Mouse (Mus musculus): ENCODE measurements around the gene Csnk1e.
A peak's percentile ranks its signal among the peaks of the same experiment; 100 is the strongest.

Csnk1e gene

DNA sequence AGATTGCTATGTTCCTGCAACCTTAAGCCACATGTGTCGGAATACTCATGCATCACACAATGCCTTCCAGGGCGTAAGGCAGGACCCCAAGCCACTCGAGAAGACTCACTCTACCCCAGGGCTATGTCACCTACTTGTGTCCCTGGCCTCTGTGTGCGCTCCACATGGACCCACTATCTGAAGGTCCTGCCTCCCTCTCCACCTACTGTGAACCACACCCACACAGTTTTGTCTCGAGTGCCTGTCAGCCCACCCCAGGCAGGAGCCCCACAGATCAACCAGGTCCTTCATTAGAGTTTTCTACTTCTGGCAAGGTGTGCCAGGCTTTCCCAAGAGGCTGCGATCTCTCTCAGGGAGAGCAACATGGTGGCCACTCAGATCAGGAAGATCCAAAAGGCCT lies 60.1 kb downstream of the Csnk1e start:
- DNase-seq (ENCODE audit: low spot score in 2 of 2) = no peak

DNA sequence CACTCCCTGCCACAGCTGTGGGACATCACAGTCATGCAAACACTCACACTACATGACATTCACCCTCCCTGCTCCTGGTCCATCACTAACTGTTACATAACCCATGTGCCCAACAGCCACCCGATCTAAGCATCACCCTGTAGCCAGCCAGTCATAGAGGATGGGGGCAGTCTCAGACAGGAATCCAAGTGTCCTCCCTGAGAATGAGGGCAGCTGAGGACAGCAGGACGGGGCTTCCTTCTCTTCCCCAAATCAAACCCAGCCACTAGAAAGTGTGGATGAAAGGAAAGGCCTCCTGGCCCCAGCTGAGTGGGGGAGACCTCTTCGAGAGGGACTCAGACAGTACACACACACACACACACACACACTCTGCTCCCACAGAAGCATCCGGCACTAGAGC lies 60.5 kb downstream of the Csnk1e start:
- no peak for DNase-seq (ENCODE audit: low spot score in 2 of 2)

DNA sequence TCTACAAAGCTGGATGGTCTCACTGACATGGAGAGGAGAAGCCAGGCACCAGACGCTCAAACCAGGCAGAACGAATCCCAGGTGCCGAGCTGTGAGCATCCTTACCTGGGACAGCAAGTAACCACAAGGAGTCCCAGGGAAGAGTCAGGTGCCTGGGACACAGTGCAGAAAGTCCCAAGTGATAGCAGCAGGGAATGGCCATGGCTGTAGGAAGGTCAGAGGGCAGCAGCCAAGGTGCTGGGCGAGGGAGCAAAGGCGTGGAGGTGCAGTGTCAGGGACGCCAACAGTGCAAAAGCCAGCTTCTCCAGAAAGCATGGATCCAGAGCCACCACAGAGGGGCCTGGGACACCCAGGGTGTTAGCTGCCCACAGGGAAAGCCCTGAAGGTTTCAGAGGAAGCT lies 62.3 kb downstream of the Csnk1e start:
- no peak for DNase-seq (ENCODE audit: low spot score in 2 of 2)

DNA sequence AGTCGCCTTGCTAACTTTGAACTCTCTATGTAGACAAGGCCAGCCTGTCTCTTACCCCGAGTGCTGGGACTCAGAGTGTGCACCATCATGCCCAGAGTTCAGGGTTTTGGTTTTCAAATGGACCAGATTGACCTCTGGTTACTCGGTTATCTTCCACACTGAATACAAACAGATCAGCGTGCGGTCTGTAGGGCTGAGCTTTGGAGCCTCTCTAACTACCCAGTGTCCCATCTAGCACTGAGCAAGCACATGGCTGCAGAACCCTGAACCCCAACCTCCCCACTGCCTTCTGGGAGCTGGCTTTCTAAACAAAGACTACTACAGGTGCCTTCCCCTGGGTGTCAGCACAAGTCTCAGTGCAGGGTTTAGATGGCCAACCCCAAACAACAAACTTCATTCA lies 62.8 kb downstream of the Csnk1e start:
- DNase-seq (ENCODE audit: low spot score in 2 of 2) = no peak

DNA sequence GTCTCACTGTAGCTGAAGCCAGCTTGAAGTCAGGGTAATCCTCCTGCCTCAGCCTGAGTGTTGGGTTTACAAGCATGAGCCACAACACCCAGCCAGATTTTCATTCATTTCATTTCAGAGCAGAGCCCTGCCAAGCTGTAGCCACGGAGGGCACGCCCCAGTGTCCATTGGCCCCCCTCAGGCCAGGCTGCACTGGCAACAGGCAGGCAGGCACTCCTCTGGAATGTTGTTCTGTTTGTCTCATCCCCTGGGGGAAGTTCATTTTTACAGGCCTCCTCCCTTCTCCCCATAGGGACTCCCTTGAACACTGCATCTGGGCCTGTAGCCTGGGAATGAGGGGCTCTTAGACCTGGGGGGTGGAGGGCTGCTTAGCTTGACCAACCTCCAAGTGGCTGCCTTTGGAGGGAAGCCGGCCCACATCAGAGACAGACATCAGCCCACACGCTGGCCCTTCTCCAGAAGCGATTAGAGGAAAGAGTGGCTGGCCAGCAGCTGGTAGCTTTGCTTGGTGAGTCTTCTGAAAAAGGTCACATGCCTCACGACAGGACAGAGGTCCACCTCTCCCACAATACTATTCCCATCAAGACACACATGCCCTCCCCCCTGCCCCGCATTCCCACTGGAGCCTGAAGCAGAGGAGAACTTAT lies 63.8 kb downstream of the Csnk1e start:
- DNase-seq (ENCODE audit: low spot score in 2 of 2) = peak; percentile 74 to 79

DNA sequence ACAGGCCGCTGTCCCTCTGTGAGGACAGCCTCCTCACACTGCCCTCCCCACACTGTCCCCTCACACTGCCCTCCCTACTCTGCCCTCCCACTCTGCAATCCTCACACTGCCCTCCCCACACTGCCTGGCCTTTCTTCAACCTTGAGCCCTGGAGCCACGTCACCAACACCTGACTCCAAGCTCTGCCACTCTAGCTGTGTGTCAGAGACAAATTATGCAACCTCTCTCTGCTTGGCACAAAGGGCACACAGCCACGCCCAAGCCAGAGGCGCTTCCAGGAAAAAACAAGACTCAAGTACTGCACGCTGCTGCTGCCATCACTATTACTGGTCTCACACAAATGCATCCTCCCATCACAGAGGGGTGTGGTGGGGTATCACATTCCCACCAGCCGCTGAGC lies 64.9 kb downstream of the Csnk1e start:
- DNase-seq (ENCODE audit: low spot score in 2 of 2) = no peak

DNA sequence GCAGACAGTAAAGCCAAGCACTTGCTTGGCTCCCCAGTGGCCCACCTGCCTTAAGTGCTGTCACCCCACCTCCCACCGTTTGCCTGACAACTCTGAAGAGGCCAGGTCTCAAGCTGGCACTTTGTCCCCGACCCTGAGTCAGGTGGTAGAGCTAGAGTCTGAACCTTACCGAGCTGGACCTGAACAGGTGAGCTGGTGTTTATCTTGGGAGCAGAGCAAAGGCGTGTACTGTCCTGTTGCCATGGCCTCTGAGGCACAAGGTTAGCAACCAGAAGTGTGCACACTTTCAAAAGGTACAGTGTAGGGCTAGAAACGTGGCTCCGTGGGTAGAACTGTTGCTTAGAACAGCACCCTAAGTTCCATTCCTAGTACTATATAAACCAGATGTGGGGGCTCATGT lies 67.2 kb downstream of the Csnk1e start:
- DNase-seq (ENCODE audit: low spot score in 2 of 2) = no peak

DNA sequence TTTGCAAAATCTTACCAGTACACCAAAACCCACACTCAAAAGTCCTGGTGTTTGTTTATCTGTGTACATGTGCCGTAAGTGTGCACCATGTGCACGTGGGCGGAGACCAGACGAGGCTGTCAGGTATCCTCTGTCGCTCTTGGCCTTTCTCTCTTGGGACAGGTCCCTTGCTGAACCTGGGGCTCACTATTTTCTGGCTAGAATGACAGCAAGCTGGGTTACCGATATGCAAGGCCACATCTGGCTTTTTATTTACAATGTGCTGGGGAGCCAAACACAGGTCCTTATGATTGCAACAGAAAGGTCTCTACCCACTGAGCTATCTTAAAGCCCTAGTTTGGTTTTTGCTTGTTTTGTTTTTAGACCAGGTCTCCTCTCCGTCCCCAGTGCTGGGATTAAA lies 67.8 kb downstream of the Csnk1e start:
- DNase-seq (ENCODE audit: low spot score in 2 of 2) = no peak

DNA sequence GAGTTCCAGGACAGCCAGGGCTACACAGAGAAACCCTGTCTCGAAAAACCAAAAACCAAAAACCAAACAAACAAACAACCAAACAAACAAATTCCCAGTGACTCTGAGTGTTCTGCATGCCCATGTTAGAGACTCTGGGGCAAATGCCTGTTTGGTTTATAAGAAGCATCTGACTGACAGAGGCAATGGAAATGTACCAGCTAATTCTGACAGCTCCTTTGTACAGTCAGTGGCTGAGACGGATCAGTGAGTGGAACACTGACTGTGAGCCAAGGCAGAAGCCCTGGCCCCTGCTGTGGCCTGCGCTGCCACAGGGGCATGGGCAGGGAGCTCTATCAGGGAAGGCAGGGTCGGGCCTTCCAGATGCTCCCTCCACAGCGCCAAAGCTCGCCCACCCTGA lies 68.3 kb downstream of the Csnk1e start:
- DNase-seq (ENCODE audit: low spot score in 2 of 2) = no peak

DNA sequence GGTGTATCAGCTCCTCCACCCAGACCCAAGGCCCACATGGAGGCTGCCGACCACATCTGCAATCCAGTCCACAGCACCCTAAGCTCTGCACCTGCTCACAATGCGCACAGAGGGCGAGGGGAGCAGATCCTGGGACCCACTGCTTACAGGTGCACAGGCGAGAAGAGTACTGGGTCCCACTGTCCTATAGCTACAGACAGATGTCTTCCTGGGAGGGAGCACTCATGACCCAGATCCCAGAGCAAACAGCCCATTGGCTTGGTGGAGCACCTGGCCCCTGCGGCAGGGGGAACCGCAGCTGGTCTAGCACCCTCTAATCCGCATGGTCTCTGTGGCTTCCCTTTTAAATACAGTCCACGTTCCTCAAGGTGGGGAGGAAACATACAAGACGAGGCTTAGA lies 73.7 kb downstream of the Csnk1e start:
- no peak for DNase-seq (ENCODE audit: low spot score in 2 of 2)

DNA sequence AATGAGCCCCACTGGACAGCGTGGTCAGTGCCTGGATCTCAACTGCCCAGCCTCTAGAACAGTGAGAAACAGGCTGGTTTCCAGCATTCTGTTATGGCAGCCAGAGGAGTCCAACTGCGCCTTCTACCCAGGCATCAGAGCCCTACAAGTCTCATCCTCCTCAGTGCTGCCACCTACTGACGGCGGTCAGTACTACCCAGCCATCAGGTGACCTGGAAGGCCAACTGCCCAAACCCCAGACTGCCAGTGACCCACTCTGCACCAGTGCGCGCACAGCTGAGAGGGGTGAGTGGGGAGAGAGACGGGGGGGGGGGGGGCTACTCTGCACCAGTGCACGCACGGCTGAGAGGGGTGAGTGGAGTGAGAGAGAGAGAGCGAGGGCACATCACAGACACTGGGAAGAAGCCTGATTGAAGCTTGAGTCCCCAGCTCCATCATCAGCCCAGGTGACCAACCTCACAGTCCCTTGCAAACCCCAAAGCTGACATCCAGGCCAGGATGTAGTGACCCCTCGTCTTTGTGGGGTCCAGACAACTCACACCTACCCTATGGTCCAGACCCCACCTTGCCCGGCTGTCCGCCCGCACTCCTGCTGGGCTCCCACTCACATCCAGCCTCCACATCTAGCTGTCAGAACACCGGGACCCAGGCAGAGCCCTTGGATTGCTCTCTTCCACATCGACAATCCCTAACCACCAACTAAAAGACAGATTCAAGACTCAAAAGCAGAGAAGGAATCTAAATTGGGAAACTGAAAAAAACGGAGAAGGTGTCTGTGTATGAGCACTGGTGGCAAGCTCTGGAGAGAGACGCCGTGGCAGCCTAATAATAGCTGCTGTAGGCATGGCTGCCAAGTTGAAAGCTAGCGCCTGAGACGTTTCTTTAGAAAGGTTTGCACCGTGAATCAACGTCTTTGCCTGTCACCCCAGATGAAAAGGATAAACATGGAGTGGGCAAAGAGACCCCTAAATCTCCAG lies 74.6 kb downstream of the Csnk1e start:
- peak; percentile 74 to 80 for DNase-seq (ENCODE audit: low spot score in 2 of 2)

DNA sequence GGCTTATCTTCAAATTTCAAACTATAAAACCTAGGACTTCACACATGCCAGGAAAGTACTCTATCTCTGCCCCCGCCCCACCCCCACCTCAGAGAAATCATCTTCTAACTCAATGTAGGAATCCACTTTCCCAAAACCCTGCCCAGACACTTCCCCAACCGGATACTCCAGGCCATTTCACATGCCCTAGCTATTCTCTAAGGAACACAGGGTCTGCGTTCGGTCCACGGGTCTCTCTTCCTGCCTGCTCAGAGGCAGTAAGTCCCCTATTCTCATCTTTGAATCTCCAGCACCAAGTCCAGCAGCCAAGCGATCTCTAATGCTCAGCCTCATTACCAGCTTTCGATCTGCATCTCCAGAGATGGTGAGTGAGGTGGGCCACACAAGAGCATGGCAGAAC lies 75.7 kb downstream of the Csnk1e start:
- no peak for DNase-seq (ENCODE audit: low spot score in 2 of 2)

DNA sequence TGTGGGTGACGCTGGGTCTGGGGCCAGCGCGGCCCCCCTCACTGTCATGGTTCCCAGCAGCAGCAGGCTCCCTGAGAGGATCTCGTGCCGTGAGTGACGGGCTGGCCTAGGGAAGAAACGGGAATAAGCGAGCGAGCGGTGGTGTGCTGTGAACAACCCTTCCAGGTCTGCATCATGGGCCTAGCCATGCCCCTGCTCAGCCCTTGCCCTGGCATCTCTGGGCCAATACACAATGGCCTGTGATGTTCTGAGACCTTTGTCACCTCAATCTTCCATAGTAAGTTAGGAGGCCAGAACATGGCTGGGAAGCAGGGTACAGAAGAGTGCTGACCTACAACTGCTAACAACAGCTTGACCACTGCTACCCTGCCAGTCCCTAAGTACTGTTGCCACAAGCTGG lies 76.8 kb downstream of the Csnk1e start:
- no peak for DNase-seq (ENCODE audit: low spot score in 2 of 2)

DNA sequence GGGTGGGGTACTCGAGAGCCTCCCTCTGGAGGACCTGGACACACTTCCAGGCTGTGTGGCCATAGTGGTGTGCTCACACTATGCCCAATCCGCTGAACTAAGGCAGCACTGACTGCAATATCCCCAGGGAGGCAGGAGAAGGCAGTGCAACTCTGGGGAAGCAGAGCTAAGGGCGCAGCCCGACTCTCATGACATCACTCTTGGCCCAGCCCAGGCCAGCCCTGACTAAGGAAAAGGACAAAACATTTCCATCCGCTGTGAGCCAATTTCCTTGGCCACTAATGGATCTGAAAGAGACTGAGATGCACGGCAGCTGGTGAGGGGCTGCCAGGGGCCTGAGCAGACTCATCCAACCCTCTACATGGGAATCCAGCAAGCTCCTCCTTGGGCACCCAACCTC lies 77.7 kb downstream of the Csnk1e start:
- peak in 1 of 2 experiments; percentile 66 for DNase-seq (ENCODE audit: low spot score in 2 of 2)

DNA sequence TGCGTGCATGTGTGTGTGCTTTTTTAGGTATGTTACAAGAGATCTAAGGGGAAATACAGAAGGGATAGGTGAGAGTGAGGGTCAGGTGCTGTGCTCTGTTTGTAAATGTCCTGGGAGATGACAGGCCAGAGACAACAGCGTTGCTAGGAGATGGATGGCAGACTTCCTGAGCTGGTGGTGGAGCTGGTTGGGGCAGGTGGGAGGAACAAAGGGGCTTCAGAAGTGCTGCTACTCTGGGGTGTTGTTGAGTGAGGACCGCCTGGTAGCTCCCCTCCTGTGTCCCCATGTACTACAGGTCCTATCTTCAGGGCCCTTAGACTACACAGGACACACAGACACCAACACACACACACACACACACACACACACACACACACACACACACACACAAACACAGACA lies 80.6 kb downstream of the Csnk1e start:
- no peak for DNase-seq (ENCODE audit: low spot score in 2 of 2)

DNA sequence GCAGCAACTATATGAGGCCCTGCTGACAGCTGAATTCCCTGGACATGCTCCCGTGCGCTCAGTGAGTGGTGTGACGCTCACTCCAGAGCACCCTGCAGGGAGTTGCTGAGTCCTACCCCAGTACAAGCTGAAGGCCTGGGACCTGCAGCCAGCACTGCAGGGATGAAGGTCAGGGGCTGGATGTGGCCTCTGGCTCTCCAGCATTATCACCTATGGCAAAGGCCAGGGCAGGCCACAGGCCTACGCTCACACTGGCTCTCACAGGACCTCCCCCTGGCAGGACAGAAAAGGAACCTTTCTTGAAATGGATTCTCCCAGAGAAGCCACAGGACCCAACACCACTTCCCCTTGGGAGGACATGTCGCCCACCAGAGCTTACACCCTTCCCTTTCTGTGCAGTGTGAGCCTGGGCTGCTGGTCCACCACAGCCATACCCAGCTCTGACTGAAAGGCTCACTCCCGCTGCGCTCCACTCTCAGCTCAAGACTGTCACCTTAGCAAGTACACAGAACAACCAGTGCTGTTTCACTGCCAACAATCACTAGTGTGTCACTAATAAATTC lies 85.0 kb downstream of the Csnk1e start:
- no peak for DNase-seq (ENCODE audit: low spot score in 2 of 2)

DNA sequence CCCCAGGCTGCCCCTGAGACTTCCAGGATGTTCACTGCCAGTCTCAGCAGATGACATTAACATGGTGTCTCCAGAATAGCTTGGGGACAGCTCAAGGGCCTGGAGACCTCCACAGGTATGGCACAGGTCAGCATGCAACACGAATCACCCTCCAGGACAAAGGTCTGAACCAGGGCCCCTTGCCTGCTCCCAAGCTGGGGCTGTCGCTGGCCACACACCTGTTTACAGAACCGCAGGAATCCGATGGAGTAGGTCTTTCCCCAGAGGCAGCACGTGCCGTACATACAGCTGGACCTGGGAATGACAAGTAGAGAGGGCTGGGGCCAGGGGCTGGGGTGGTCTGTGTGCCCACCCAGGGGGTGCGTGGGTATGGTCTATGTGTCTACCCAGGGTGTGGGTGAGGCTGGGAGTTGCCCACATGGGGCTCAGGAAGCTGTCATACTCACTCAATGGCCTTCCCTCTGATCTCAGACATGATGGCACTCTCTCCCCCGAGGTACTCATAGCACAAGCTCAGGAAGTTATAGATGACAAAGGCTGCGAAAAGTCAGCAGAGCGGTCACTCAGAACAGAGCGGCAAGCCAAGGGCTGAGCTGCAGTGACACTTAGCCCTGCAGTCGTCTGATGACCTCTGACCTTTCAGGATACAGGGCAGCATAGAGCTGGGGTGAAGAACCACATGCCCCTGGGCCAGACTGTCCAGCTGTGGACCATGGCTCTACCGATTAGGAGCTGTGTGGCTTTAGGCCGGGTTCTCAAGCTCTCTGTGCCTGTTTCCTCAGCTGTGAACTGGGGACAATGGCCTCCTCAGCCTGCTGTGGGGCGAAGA lies 85.7 kb downstream of the Csnk1e start:
- no peak for DNase-seq (ENCODE audit: low spot score in 2 of 2)

DNA sequence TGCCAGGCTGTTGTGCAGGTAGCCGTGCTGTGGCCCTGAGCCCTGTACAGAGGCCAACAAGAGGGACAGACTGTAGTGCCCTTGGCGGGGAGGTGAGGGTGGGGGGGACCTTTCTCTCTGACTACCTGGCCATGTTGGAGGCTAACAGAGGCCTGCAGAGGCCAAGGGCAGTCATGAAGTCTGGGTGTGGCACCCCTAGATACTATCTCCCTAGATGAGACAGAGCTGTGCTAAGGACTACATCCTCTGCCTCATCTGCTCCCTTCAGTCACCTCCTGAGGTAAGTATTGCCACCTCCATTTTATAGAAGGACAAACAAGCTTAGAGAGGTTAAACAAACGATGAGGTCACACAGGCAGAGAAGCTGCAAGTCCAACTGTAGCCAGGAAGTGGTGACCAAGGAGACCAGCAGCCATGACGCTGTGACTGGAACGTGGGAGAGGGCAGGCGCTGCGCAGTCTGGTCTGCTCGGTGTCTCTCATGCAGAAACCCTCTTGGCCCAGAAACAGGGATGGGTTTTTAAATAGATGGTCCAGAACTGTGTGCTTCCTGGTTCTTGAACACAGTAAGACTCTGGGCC lies 86.4 kb downstream of the Csnk1e start:
- no peak for DNase-seq (ENCODE audit: low spot score in 2 of 2)

DNA sequence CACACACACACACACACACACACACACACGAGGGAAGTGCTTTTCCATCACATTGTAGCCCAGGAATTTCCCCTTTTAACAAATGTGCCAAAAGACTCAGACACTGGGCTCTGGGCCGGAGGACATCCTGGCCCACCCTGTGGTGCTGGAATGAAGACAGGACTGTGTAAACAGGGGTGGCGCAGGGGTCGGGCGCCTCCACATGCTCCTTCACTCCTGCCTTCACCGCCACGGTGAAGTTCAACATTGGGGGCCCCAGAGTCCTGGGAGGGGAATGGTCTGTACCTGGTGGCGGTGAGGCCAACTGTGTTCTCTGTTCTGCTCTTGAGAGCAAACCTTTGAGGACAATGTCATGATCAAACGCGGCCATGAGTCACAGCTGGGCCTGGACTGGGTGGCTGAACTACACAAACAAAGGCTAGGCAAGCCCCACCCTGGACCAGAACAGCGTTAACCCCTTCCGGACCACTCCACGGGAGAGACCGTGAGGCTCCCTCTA lies 87.0 kb downstream of the Csnk1e start:
- DNase-seq (ENCODE audit: low spot score in 2 of 2) = no peak
